Comparison of ENCODE assay signal across 26 mouse cellular contexts in the genomic region with DNA sequence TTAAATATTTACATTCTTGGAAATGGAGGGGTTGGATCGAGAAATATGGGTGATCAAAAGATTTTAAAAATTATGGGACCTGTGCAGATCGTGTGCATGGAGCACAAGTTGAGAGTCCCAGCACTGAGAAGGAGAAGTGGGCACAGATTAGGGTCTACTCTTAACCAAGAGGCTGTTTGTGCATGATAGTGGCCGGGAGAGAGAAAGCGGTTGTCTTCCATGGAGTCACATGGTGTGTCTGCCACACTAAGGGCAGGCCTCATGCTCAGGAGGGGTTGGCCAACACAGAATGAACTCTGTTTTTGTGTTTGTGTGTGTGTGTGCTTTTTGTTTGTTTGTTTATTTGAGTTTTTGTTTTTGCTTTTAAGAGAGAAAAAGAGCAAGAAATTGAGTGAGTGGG.
"Had no signal": no experiment of that assay in that cellular context is flagged by ENCODE, and none has a peak within 500 bp of the region (broad histone marks: within the 10 kb centered on the region; RNA-seq: fewer than 3 reads in every experiment).

No protein-coding gene starts in this region.

- DNase-seq: gastrocnemius, postnatal 10 days; gastrocnemius, postnatal 25 days; heart, adult 18-20 months; heart, postnatal 10 days; heart, postnatal 4 days; kidney, adult 11 months; kidney, adult 2 months; kidney, adult 9 months; kidney, postnatal 14 days; kidney, postnatal 36 days; layer of hippocampus, adult 9-11 months; layer of hippocampus, postnatal 36 days; left cerebral cortex, postnatal 4 days had no signal

- H3K9ac ChIP-seq: heart, embryonic 12.5 days; hindbrain, embryonic 12.5 days; hindbrain, embryonic 14.5 days; intestine, embryonic 15.5 days; kidney, embryonic 15.5 days; limb, embryonic 13.5 days; limb, embryonic 15.5 days; liver, embryonic 12.5 days had no signal

- ATAC-seq: hindbrain, embryonic 16.5 days; inflammation-experienced regulatory T-cells, adult 6 months; intestine, embryonic 15.5 days; liver, embryonic 12.5 days had no signal

- H3K9me3 ChIP-seq: heart, embryonic 10.5 days; heart, embryonic 12.5 days; hindbrain, embryonic 10.5 days; hindbrain, embryonic 12.5 days; intestine, embryonic 15.5 days; kidney, embryonic 15.5 days; limb, embryonic 13.5 days; limb, embryonic 15.5 days; liver, embryonic 12.5 days had no signal

- H3K4me3 ChIP-seq: heart, embryonic 10.5 days; heart, embryonic 12.5 days; hindbrain, embryonic 10.5 days; hindbrain, embryonic 12.5 days; intestine, embryonic 15.5 days; kidney, embryonic 15.5 days; limb, embryonic 13.5 days; limb, embryonic 15.5 days; liver, embryonic 12.5 days had no signal

- H3K27me3 ChIP-seq: heart, embryonic 12.5 days; hindbrain, embryonic 12.5 days; intestine, embryonic 15.5 days; kidney, embryonic 15.5 days; limb, embryonic 13.5 days; limb, embryonic 15.5 days; liver, embryonic 12.5 days had no signal

- H3K27ac ChIP-seq: heart, embryonic 10.5 days; hindbrain, embryonic 10.5 days; hindbrain, embryonic 12.5 days; hindbrain, embryonic 14.5 days; intestine, embryonic 15.5 days; kidney, embryonic 15.5 days; kidney, postnatal 0 days; limb, embryonic 13.5 days; limb, embryonic 15.5 days; liver, embryonic 12.5 days had no signal
